Mouse (Mus musculus): ENCODE results near the gene Bckdha. TPM values are rescaled to one million over a fixed set of nuclear protein-coding genes. Genes with fewer than 3 reads are reported as not detected.

The Bckdha gene
- 22.5 TPM for total RNA-seq (2023)

GRCm38 (mm10) chr7:25658657-25659472 lies at the start of gene Bckdha, which contains the start of gene Exosc5:
Bckdha (minus strand) TSS chr7:25658981.
Exosc5 (plus strand) TSS chr7:25659164.

DNA sequence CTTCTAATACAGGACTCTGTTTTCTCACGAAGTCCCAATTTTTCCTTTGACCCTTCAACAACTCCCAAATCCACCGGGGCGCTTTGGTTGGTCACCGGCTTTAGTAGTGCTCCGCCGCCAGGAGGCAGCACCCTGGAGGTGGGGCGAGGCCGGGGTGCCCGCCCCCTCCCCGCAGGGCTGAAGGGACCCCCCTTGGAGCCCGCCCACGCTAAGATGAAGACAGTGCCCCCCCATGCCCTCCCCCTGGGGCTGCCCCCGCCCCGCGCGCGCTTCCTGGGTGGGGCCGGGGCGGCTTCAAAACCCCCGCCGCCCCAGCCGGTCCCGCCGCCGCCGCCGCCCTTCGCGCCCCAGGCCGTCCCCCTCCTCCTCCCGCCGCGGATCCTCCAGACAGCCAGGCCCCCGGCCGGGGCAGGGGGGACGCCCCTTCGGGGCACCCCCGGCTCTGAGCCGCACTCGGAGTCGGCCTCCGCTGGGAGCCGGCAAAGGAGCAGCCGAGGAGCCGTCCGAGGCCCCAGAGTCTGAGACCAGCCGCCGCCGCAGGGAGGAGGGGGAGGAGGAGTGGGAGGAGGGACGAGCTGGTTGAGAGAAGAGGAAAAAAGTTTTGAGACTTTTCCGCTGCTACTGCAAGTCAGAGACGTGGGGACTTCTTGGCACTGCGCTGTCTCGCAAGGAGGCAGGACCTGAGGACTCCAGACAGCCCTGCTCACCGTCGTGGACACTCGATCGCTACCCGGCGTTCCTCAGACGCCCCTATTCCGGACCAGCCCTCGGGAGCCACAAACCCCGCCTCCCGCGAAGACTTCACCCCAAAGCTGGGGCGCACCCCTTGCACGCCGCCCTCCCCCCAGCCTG lies 28.1 kb upstream of the Bckdha start, which contains the start of gene Tgfb1:
TSS of gene Tgfb1 (plus strand) at position 323 of the 852 bp plus-strand sequence.

GRCm38 (mm10) chr7:25680514-25681258 lies 21.9 kb upstream of the Bckdha start, which contains the start of gene B9d2:
B9d2 (plus strand) TSS chr7:25680780.

GRCm38 (mm10) chr7:25674719-25675300 lies 16.0 kb upstream of the Bckdha start, which contains the start of gene Tmem91:
Tmem91 (minus strand) TSS chr7:25675166.

GRCm38 (mm10) chr7:25626509-25627430 lies 32.0 kb downstream of the Bckdha start, which contains the start of gene B3gnt8:
B3gnt8 (plus strand) TSS chr7:25626654.

DNA sequence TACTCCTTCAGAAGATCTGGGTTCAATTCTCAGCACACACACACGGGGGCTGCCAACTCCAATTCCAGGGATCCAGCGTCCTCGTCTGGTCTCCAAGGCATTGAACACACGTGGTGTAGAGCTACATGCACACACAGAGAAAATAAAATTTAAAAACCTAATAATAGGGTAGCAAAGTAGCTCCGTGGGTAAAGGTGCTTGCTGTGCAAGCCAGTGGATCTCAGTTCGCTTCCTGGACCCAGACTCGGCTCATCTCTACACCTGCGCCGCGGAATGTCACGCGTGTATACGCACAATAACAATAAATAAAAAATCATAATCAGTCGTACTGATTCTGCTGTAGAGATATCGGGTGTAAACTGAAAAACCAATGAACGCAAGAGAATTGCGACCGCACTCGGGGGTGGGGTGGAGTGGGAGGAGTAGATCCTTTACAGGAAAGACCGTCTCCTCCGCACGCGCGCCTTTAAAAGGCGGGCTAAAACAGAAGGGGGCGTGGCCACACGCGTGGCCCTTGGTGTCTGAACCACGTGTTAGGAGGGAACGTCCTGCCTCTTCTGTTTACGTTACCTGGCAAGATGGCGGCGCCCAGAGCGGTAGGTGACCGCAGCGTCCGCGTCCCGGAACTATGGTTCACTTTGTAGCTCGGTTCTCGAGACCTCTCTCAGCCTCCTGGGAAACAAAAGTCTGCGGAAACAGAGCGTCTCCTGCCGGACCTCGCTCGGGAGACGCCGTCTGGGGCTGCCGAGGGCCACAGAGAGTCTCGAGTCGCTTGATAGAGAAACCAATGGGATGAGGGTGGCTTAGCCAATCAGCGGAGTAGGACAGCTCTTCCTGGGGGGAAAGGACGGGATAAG lies 39.7 kb downstream of the Bckdha start, which contains the start of gene Dmac2:
TSS of gene Dmac2 (plus strand) at position 550 of the 857 bp plus-strand sequence.

DNA sequence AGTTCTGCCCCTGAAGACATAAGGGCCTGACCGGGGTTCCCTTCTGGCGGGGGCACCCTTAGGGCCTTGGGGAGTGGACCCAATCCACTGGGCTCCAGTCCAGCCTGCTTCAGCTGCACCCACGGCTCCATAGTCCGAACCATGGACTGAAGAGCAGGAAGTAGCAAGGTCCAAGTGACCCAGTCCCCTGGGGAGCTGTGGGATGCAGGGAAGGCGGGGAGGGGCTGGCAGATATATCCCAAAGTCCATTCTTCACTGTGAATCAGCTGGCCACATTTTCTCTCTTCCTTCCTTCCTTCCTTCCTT lies 43.1 kb downstream of the Bckdha start, which contains the start of gene Erich4:
TSS of gene Erich4 (minus strand) at position 187 of the 306 bp plus-strand sequence.

Other genes with a start within 250 kb of the Bckdha start
- gene Cxcl17, start 246.1 kb downstream of the Bckdha start, total RNA-seq (2023), result not detected
- 2.2 TPM for gene Ceacam1, start 181.4 kb downstream of the Bckdha start, total RNA-seq (2023)
- gene Ceacam2, start 119.1 kb downstream of the Bckdha start, total RNA-seq (2023), result not detected
- not detected for gene Erich4, start 43.1 kb downstream of the Bckdha start, total RNA-seq (2023)
- 67.2 TPM for gene Dmac2, start 39.6 kb downstream of the Bckdha start, total RNA-seq (2023)
- 0.68 TPM for gene B3gnt8, start 32.3 kb downstream of the Bckdha start, total RNA-seq (2023)
- 61.9 TPM for gene Exosc5, start 183 bp upstream of the Bckdha start, total RNA-seq (2023)
- not detected for gene Tmem91, start 16.2 kb upstream of the Bckdha start, total RNA-seq (2023)
- gene B9d2, start 21.8 kb upstream of the Bckdha start, total RNA-seq (2023), result 31.5 TPM
- 147 TPM for gene Tgfb1, start 28.0 kb upstream of the Bckdha start, total RNA-seq (2023)
- gene Ccdc97, start 60.1 kb upstream of the Bckdha start, total RNA-seq (2023), result 106 TPM
- gene Hnrnpul1, start 95.8 kb upstream of the Bckdha start, total RNA-seq (2023), result 219 TPM
- gene Axl, start 129.7 kb upstream of the Bckdha start, total RNA-seq (2023), result 7.1 TPM
- gene Cyp2s1, start 157.9 kb upstream of the Bckdha start, total RNA-seq (2023), result 11.1 TPM
- gene Cyp2b10, start 238.6 kb upstream of the Bckdha start, total RNA-seq (2023), result not detected

All from CD4-positive naive resting alpha-beta T cell, adult 57 days (primary cell).